Mouse (Mus musculus): ENCODE measurements at regions not wholly inside any gene's neighbourhood (a gene's known extent, or its start where the extent isn't known, plus 50 kb on each side); places are given as distances from the start of the nearest gene placed in this dataset.

DNA sequence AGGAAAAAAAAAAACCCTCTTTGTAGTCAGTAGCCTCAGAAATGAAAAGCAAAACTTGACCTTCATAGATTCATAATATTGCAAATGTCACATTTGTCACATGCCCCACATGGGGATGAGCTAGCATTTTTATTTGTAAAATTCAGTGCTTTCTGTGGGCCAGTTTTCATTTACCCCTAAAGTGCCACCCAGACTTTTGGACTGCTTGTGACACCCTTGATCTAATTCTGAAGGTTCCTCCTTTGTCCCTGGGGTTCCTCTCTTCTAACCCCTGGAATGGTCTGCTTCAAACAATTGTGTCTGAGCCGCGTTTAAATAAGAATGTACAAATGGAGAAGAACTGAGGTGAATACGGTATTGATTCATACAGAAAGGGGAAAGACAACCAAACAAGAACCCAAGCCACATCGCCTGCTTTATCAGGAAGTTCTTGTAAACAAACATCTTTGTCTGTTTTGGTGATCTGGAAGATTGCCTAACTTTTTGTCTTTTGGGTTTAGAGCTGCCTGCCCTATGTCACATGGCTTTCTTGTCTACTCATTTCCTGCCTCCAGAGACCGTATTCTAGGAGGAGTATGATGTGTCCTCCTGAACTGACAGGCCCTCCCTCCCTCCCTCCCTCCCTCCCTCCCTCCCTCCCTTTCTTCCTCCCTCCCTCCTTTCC is 203.1 kb upstream of the Gm9833 start:
- no peak for TF ChIP-seq CTCF (IDR thresholded peaks at IDR 0.05; ENCODE audit: control insufficient read depth, insufficient read depth, low read length)
- no peak for TF ChIP-seq POLR2A (IDR thresholded peaks at IDR 0.05; ENCODE audit: borderline replicate concordance, control insufficient read depth, low read depth, low read length)
- 3% methylated on average over 5 of the region's 5 CpGs for whole genome bisulfite sequencing
- Histone ChIP-seq H3K4me1 (ENCODE audit: control insufficient read depth, insufficient read depth, low read length) (peaks cover 13% of the 10 kb centered on the region), H3K27ac (ENCODE audit: control insufficient read depth, insufficient read depth, low read depth, low read length, poor library complexity) (peak overlapping the region; percentile 39; the same call in 1 of the 2 replicates), H3K4me3 (replicated peaks; ENCODE audit: control insufficient read depth, low read depth, low read length) (no peak overlapping the region)

DNA sequence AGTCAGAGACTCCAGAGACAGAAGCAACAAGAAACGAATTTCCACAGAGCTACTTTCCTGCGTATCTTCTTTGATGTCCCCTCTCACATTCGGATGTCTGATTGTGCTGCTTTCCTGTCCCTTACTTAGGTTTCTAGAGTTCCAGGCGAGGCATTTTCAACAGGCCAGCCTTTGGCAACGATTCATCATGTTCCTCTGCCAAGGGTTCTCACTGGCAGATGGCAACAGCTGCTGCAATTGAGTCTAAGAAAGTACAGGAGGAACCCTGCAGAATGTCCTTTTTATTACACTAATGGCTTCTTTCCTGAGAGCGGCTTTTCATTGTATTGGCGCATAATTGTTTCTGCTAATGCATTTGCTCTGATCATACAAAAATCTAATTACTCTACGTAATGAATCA is 202.3 kb upstream of the Gm9833 start:
- TF ChIP-seq POLR2A (IDR thresholded peaks at IDR 0.05; ENCODE audit: borderline replicate concordance, control insufficient read depth, low read depth, low read length): no peak
- no peak for TF ChIP-seq CTCF (IDR thresholded peaks at IDR 0.05; ENCODE audit: control insufficient read depth, insufficient read depth, low read length)
- WGBS: 38% methylated on average over 8 of the region's 8 CpGs
- peaks cover 13% of the 10 kb centered on the region for H3K4me1 ChIP-seq (ENCODE audit: control insufficient read depth, insufficient read depth, low read length)
- peak overlapping the region; percentile 31; the same call in 1 of the 2 replicates for H3K27ac ChIP-seq (ENCODE audit: control insufficient read depth, insufficient read depth, low read depth, low read length, poor library complexity)
- H3K4me3 ChIP-seq (replicated peaks; ENCODE audit: control insufficient read depth, low read depth, low read length): no peak overlapping the region

DNA sequence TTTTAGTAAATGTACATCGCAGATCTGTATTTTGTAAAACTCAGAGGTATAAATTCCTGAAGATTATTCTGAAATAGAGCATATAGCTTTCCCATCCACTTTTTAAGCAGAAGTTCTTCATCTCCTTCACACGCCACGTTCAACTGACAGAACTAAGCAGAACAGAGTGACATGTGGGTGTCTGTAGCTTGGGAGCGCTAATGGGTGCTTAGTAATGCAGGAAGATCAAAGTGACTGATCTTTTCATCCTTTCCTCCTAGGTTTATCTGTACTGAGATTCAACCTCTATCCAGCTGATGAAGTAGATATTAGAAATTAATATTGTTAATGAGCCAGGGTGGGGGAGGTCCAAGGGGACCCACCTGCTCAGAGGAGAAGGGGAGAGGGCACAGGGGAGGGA is 201.8 kb upstream of the Gm9833 start:
- TF ChIP-seq POLR2A (IDR thresholded peaks at IDR 0.05; ENCODE audit: borderline replicate concordance, control insufficient read depth, low read depth, low read length) (no peak), CTCF (IDR thresholded peaks at IDR 0.05; ENCODE audit: control insufficient read depth, insufficient read depth, low read length) (no peak)
- peak overlapping the region; percentile 28; the same call in 1 of the 2 replicates for H3K27ac ChIP-seq (ENCODE audit: control insufficient read depth, insufficient read depth, low read depth, low read length, poor library complexity)
- H3K4me1 ChIP-seq (ENCODE audit: control insufficient read depth, insufficient read depth, low read length): peaks cover 12% of the 10 kb centered on the region
- H3K4me3 ChIP-seq (replicated peaks; ENCODE audit: control insufficient read depth, low read depth, low read length): no peak overlapping the region
- 49% methylated on average over 4 of the region's 4 CpGs for WGBS

DNA sequence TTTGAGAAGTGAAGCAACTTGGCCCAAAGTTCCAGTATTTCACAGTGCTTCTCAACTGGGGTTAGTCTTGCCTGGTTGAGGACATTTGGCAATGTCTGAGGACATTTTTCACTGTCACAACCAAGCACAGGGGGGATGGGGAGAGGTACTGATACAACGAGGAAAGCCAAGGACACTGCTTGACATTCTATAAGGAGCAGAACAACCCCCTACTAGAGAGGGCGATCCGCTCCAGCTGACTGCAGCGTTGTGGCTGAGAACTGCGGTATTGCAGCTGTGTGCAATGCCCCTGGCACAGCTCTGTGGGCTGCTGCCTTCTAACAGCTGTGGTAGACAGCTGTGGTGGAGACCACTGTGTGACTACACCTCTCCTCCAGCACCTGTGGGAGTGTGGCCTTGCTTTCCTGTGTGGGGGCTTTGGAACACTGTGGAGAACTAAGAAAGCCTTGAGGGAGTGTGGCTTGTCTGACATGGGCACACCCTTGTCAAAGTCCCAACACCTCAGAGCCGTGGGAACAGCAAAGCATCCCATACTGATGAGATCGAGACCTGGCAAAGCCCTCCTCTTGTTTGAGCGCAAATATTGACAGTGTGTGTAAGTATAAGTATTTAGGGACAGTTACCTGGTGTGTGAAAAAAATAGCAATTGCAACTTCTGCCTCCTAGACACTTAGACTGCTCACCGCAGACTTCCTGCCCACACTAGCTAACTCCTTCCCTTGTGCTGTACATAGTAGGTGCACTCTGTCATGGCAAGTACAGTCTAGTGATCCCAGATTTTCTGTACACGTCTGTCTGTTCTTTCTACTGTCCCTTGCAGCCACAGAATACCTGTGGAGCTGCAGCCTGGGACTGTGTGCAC is 200.9 kb upstream of the Gm9833 start:
- 7% methylated on average over 10 of the region's 10 CpGs for WGBS
- TF ChIP-seq POLR2A (IDR thresholded peaks at IDR 0.05; ENCODE audit: borderline replicate concordance, control insufficient read depth, low read depth, low read length) (no peak; the same call in 1 of the 2 replicates), CTCF (IDR thresholded peaks at IDR 0.05; ENCODE audit: control insufficient read depth, insufficient read depth, low read length) (no peak)
- Histone ChIP-seq H3K4me1 (ENCODE audit: control insufficient read depth, insufficient read depth, low read length) (peaks cover 11% of the 10 kb centered on the region), H3K4me3 (replicated peaks; ENCODE audit: control insufficient read depth, low read depth, low read length) (no peak overlapping the region), H3K27ac (ENCODE audit: control insufficient read depth, insufficient read depth, low read depth, low read length, poor library complexity) (peak overlapping the region; percentile 87)

GRCm38 (mm10) chr3:9887627-9887994 is 200.3 kb upstream of the Gm9833 start:
- TF ChIP-seq POLR2A (IDR thresholded peaks at IDR 0.05; ENCODE audit: borderline replicate concordance, control insufficient read depth, low read depth, low read length) (no peak), CTCF (IDR thresholded peaks at IDR 0.05; ENCODE audit: control insufficient read depth, insufficient read depth, low read length) (no peak)
- peak overlapping the region; percentile 13; the same call in 1 of the 2 replicates for H3K27ac ChIP-seq (ENCODE audit: control insufficient read depth, insufficient read depth, low read depth, low read length, poor library complexity)
- no peak overlapping the region for H3K4me3 ChIP-seq (replicated peaks; ENCODE audit: control insufficient read depth, low read depth, low read length)
- 3% methylated on average over 2 of the region's 2 CpGs for WGBS
- peaks cover 11% of the 10 kb centered on the region for H3K4me1 ChIP-seq (ENCODE audit: control insufficient read depth, insufficient read depth, low read length)

GRCm38 (mm10) chr3:9888051-9888450 is 199.9 kb upstream of the Gm9833 start:
- 75% methylated on average over 5 of the region's 5 CpGs for WGBS
- TF ChIP-seq CTCF (IDR thresholded peaks at IDR 0.05; ENCODE audit: control insufficient read depth, insufficient read depth, low read length) (no peak), POLR2A (IDR thresholded peaks at IDR 0.05; ENCODE audit: borderline replicate concordance, control insufficient read depth, low read depth, low read length) (no peak)
- H3K4me3 ChIP-seq (replicated peaks; ENCODE audit: control insufficient read depth, low read depth, low read length): no peak overlapping the region
- H3K27ac ChIP-seq (ENCODE audit: control insufficient read depth, insufficient read depth, low read depth, low read length, poor library complexity): no peak overlapping the region; the same call in 1 of the 2 replicates
- peaks cover 11% of the 10 kb centered on the region for H3K4me1 ChIP-seq (ENCODE audit: control insufficient read depth, insufficient read depth, low read length)

DNA sequence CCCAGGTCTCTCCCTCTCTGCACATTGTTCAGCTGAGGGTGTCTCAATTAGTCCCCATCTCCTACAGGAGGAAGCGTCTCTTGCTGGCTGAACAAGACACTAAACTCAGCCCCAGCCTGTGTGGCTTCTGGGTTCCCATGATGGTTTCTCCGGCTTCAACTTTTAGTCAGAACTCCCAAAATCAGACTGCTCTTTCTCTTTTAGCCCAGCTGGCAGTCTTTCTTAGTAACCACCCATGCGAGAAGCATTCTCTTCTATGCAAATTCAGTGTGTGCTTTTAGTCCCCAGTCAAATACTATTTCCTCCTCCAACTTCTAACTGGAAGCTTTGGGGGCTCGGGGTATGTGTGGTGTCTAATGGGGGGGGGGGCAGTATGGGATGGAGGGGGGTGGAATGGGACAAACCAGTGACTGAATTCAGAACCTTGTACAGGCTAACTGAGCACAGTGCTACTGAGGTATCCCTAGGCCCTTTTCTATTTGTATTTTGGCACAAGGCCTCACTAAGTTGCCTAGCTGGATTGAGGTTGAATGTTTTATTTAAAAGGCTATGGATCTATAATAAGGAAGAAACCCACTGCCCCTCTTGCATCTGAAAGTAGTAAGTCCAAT is 194.9 kb upstream of the Gm9833 start:
- H3K27ac ChIP-seq (ENCODE audit: control insufficient read depth, insufficient read depth, low read depth, low read length, poor library complexity): peak overlapping the region; percentile 61
- H3K4me3 ChIP-seq (replicated peaks; ENCODE audit: control insufficient read depth, low read depth, low read length): no peak overlapping the region
- WGBS: 56% methylated on average over 4 of the region's 4 CpGs
- H3K4me1 ChIP-seq (ENCODE audit: control insufficient read depth, insufficient read depth, low read length): peaks cover 10% of the 10 kb centered on the region
- TF ChIP-seq POLR2A (IDR thresholded peaks at IDR 0.05; ENCODE audit: borderline replicate concordance, control insufficient read depth, low read depth, low read length) (no peak), CTCF (IDR thresholded peaks at IDR 0.05; ENCODE audit: control insufficient read depth, insufficient read depth, low read length) (no peak)

All from bone marrow, adult 2 months (tissue).